Mouse (Mus musculus): ENCODE results near the gene Pgk1. TPM values are rescaled to one million over a fixed set of nuclear protein-coding genes. Genes with fewer than 3 reads are reported as not detected.

Pgk1 gene
- total and polyA plus RNA-seq, 3 experiments: 285 to 890 (median 528) TPM

DNA sequence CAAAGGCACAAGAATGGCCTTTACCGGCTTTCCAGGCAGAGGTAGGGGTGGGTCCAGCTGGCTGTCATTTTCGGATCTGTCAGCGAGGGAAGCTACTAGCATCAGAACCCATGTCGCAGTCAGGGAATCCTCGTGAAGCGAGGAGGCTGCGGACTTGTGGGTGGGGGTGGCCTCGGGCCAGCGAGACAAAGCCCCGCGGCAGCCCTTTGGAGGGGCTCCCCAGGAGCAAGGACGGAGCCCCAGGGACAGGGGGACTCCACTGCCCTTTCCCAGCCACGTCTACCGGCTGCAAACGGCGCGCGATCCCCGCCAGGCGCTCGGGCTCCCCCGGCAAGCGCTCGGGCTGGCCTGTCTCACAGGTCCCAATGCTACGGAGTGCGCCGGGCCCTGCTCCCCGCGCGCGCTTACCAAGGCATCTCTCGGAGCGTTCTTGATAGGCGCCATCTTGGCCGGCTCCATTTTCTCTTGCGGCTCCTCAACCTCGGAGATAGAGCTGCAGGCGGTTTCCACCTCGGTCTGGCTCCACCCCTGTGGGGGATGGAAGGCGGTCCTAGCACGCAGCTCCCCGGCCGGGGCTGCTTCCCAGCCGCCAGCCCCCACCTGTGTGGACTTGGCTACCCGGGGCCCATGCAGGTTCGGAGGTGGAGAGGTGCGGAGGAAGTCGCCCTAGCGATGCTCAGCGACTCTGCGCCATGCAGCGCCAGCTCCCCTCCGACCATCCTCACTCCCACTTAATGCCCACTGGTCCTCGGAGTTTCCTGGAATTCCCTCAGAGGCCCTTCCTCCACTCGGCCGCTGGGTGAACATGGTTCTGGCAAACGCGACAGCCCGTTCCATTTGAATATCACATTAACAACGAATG, 32.5 kb downstream of the Pgk1 start:
- Histone ChIP-seq H3K9ac (ENCODE audit: control insufficient read depth, low read depth, low read length, poor library complexity, severe bottlenecking) (peak overlapping the region; percentile 79), H3K27ac (ENCODE audit: control insufficient read depth, low read depth, low read length) (0 out of 2 replicates have a peak overlapping the region, but pooled peaks have one; percentile 20), H3K27me3 (ENCODE audit: control insufficient read depth in 1 of 2, insufficient read depth in 2 of 2, low read length in 2 of 2) (no peaks in the 10 kb centered on the region), H3K79me2 (ENCODE audit: control insufficient read depth, insufficient read depth, low read length, poor library complexity) (no peaks in the 10 kb centered on the region), H3K4me1 (ENCODE audit: control insufficient read depth in 1 of 2, insufficient read depth in 2 of 2, low read length in 2 of 2) (no peaks in the 10 kb centered on the region), H3K36me3 (ENCODE audit: control insufficient read depth in 1 of 2, insufficient read depth in 2 of 2, low read length in 2 of 2) (no peaks in the 10 kb centered on the region; a peak in 1 of 4 replicates), H3K9me3 (replicated peaks; ENCODE audit: insufficient read depth, low read length) (no peaks in the 10 kb centered on the region), H3K4me3 (ENCODE audit: control insufficient read depth in 1 of 2, insufficient read depth in 1 of 2, low read depth in 2 of 2, low read length in 2 of 2) (peak overlapping the region; percentile 58 to 83)
- DNase-seq (ENCODE audit: low read depth, low spot score): peak; percentile 78
- TF ChIP-seq HCFC1 (IDR thresholded peaks at IDR 0.05; ENCODE audit: low read depth, low read length) (0 out of 2 replicates have a peak, but pooled peaks have one; percentile 33), POLR2A (IDR thresholded peaks at IDR 0.05; ENCODE audit: control insufficient read depth in 1 of 2, insufficient read depth in 1 of 2, low read depth in 1 of 2, low read length in 2 of 2, poor library complexity in 1 of 2) (peak; percentile 53 to 59; a peak in 2 of 4 replicates), TCF12 (IDR thresholded peaks at IDR 0.05; ENCODE audit: low read depth, low read length) (0 out of 2 replicates have a peak, but pooled peaks have one; percentile 43), MAX (IDR thresholded peaks at IDR 0.05; ENCODE audit: low read length) (no peak), NELFE (IDR thresholded peaks at IDR 0.05; ENCODE audit: low read depth, low read length) (peak; percentile 38; the same call in 1 of the 2 replicates), ZMIZ1 (IDR thresholded peaks at IDR 0.05; ENCODE audit: low read depth, low read length) (peak; percentile 58; the same call in 1 of the 2 replicates), SIN3A (IDR thresholded peaks at IDR 0.05; ENCODE audit: low read length) (peak; percentile 75), ZKSCAN1 (IDR thresholded peaks at IDR 0.05; ENCODE audit: low read depth, low read length) (no peak)

DNA sequence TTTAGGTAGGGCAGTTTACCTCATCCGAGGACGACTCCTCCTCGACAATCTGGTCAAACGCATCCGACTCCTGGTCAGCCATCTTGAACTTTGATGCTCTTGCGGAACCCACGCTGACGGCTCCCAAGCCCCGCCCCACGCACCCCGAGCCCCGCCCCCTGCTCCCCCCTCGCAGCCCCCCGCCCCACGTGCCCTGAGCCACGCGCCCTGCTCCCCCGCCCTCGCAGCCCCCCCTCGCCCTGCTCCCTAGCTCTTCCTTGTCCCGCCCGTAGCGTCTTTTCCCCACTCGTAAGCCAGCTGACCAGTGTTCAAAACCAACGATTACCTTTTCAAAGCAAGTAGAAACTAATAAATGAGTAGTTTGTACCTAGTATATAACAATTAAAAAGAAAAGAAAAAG, 34.2 kb downstream of the Pgk1 start, which contains the start of gene Taf9b:
Taf9b (minus strand) TSS at position 101 of the 400 bp plus-strand sequence.
- no peaks in the 10 kb centered on the region; a peak in 1 of 4 replicates for H3K36me3 ChIP-seq (ENCODE audit: control insufficient read depth in 1 of 2, insufficient read depth in 2 of 2, low read length in 2 of 2)
- TF ChIP-seq RAD21 (IDR thresholded peaks at IDR 0.05; ENCODE audit: low read depth, low read length): no peak
- TF ChIP-seq CHD2 (IDR thresholded peaks at IDR 0.05; ENCODE audit: low read length): no peak
- no peak for TF ChIP-seq POLR2AphosphoS5 (IDR thresholded peaks at IDR 0.05; ENCODE audit: borderline replicate concordance, low read depth, low read length)
- no peak for TF ChIP-seq TCF12 (IDR thresholded peaks at IDR 0.05; ENCODE audit: low read depth, low read length)
- no peak for TF ChIP-seq CHD1 (IDR thresholded peaks at IDR 0.05; ENCODE audit: low read depth, low read length)
- TF ChIP-seq ZC3H11A (IDR thresholded peaks at IDR 0.05; ENCODE audit: low read depth, low read length): no peak
- TF ChIP-seq NELFE (IDR thresholded peaks at IDR 0.05; ENCODE audit: low read depth, low read length): no peak
- no peak for DNase-seq (ENCODE audit: low read depth, low spot score)
- no peak within 1 kb of the TSS; the same call in 1 of the 2 replicates for H3K9ac ChIP-seq (ENCODE audit: control insufficient read depth, low read depth, low read length, poor library complexity, severe bottlenecking)
- no peaks in the 10 kb centered on the region for H3K4me1 ChIP-seq (ENCODE audit: control insufficient read depth in 1 of 2, insufficient read depth in 2 of 2, low read length in 2 of 2)
- H3K4me3 ChIP-seq (ENCODE audit: control insufficient read depth in 1 of 2, insufficient read depth in 1 of 2, low read depth in 2 of 2, low read length in 2 of 2): peak within 1 kb of the TSS; percentile 58 to 83; a peak in 2 of 4 replicates
- no peaks in the 10 kb centered on the region for H3K27me3 ChIP-seq (ENCODE audit: control insufficient read depth in 1 of 2, insufficient read depth in 2 of 2, low read length in 2 of 2)
- H3K9me3 ChIP-seq (replicated peaks; ENCODE audit: insufficient read depth, low read length): no peaks in the 10 kb centered on the region
- H3K79me2 ChIP-seq (ENCODE audit: control insufficient read depth, insufficient read depth, low read length, poor library complexity): no peaks in the 10 kb centered on the region
- H3K27ac ChIP-seq (ENCODE audit: control insufficient read depth, low read depth, low read length): no peak within 1 kb of the TSS

Other genes with a start within 250 kb of the Pgk1 start
- 34.9 and 36.2 TPM in 2 replicates for gene Magt1, start 175.2 kb upstream of the Pgk1 start, total RNA-seq (2012; rRNA removed)
- gene Magt1, start 175.2 kb upstream of the Pgk1 start, polyA plus RNA-seq (2012; ENCODE audit: insufficient read depth in 1 of 2, insufficient read length in 2 of 2, low read depth in 1 of 2, low replicate concordance in 2 of 2, missing spikeins in 1 of 2): 10 to 100 TPM in 1 of 2 experiments, not detected in 1; 34.3 TPM
- gene Cox7b, start 171.4 kb upstream of the Pgk1 start, total RNA-seq (2012; rRNA removed): 245 and 268 TPM in 2 replicates
- gene Cox7b, start 171.4 kb upstream of the Pgk1 start, polyA plus RNA-seq (2012; ENCODE audit: insufficient read depth in 1 of 2, insufficient read length in 2 of 2, low read depth in 1 of 2, low replicate concordance in 2 of 2, missing spikeins in 1 of 2): 1,000 to 10,000 TPM in 1 of 2 experiments, 100 to 1,000 TPM in 1; 721 to 1,065 TPM
- gene Atp7a, start 159.8 kb upstream of the Pgk1 start, total RNA-seq (2012; rRNA removed): 2.2 and 2.6 TPM in 2 replicates
- gene Atp7a, start 159.8 kb upstream of the Pgk1 start, polyA plus RNA-seq (2012; ENCODE audit: insufficient read depth in 1 of 2, insufficient read length in 2 of 2, low read depth in 1 of 2, low replicate concordance in 2 of 2, missing spikeins in 1 of 2): 1 to 10 TPM in 1 of 2 experiments, not detected in 1; 1.7 TPM
- gene Tlr13, start 43.9 kb upstream of the Pgk1 start, total RNA-seq (2012; rRNA removed): not detected in 2 replicates
- gene Tlr13, start 43.9 kb upstream of the Pgk1 start, polyA plus RNA-seq (2012; ENCODE audit: insufficient read depth in 1 of 2, insufficient read length in 2 of 2, low read depth in 1 of 2, low replicate concordance in 2 of 2, missing spikeins in 1 of 2): not detected
- gene Taf9b, start 34.1 kb downstream of the Pgk1 start, total RNA-seq (2012; rRNA removed): 1.7 and 2.5 TPM in 2 replicates
- 1 to 10 TPM in 1 of 2 experiments, not detected in 1; 1.9 TPM for gene Taf9b, start 34.1 kb downstream of the Pgk1 start, polyA plus RNA-seq (2012; ENCODE audit: insufficient read depth in 1 of 2, insufficient read length in 2 of 2, low read depth in 1 of 2, low replicate concordance in 2 of 2, missing spikeins in 1 of 2)
- not detected in 2 replicates for gene Fnd3c2, start 68.3 kb downstream of the Pgk1 start, total RNA-seq (2012; rRNA removed)
- gene Fnd3c2, start 68.3 kb downstream of the Pgk1 start, polyA plus RNA-seq (2012; ENCODE audit: insufficient read depth in 1 of 2, insufficient read length in 2 of 2, low read depth in 1 of 2, low replicate concordance in 2 of 2, missing spikeins in 1 of 2): not detected